Mouse (Mus musculus) gastrocnemius, adult 18-20 months (tissue): ENCODE measurements around the gene Kctd7. TPM values are rescaled to one million over a fixed set of nuclear protein-coding genes. Genes with fewer than 3 reads are reported as not detected.

Experiments
- DNase-seq: peaks from one replicate; pipeline ENCODE4 v3.0.0; 2021; ENCODE audit warnings: low spot score
- long read RNA-seq, 2 experiments: library from polyadenylated mRNA; stranded (forward); transcript quantifications; one replicate each; pipeline ENCODE4 v2.0.0; 2021
- total RNA-seq, 2 experiments: library from RNA; stranded (reverse); gene quantifications; 2 replicates each; pipeline ENCODE4 v1.2.3; 2021

Kctd7 gene
- 1 to 10 TPM; 2.6 to 3.6 TPM for total RNA-seq
- long read RNA-seq, experiment 1, full-length matches to known transcripts: 11 of 11 reads
- long read RNA-seq, experiment 1, partial matches to known transcripts: 0 of 11 reads
- long read RNA-seq, experiment 1, other reads (novel, unspliced or antisense): 0 of 11 reads
- long read RNA-seq, experiment 2, full-length matches to known transcripts: 1 of 2 reads
- long read RNA-seq, experiment 2, partial matches to known transcripts: 1 of 2 reads
- long read RNA-seq, experiment 2, other reads (novel, unspliced or antisense): 0 of 2 reads

GRCm38 (mm10) chr5:130144334-130145312 is at the start of gene Kctd7:
Gene Kctd7, plus strand, starts transcription at chr5:130144861.
- DNase-seq: peak; percentile 98

GRCm38 (mm10) chr5:130096754-130097153 is 47.9 kb upstream of the Kctd7 start:
- no peak for DNase-seq

GRCm38 (mm10) chr5:130097837-130098236 is 46.8 kb upstream of the Kctd7 start:
- DNase-seq: no peak

DNA sequence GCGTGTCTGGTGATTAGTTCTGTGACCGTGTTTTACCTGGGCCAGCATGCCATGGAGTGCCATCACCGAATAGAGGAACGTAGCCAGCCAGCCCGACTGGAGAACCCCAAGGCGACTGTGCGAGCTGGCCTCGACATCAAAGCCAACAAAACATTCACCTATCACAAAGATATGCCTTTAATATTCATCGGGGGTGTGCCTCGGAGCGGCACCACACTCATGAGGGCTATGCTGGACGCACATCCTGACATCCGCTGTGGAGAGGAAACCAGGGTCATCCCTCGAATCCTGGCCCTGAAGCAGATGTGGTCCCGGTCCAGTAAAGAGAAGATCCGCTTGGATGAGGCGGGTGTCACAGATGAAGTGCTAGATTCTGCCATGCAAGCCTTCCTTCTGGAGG is 42.9 kb upstream of the Kctd7 start:
- no peak for DNase-seq

GRCm38 (mm10) chr5:130109348-130109747 is 35.3 kb upstream of the Kctd7 start:
- DNase-seq: no peak

- no peak for DNase-seq
Measured at GRCm38 (mm10) chr5:130110632-130111464, 33.8 kb upstream of the Kctd7 start.

DNA sequence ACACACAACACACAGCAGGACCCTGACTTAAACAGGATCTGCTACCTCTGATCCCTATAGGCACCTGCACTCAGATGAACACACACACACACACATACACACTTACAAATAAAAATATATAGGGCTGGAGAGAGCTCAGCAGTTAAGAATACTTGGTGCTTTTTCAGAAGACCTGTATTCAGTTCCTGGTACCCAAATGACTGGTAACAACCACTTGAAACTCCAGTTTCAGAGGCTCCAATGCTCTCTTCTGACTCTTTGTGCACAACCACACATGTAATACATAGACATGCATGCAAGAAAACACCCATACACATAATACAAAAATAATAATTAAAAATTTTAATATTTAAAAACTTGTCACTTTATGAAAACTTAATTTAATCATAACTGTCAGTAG is 32.0 kb upstream of the Kctd7 start:
- DNase-seq: no peak

- no peak for DNase-seq
Measured at GRCm38 (mm10) chr5:130116116-130116515, 28.5 kb upstream of the Kctd7 start.

DNA sequence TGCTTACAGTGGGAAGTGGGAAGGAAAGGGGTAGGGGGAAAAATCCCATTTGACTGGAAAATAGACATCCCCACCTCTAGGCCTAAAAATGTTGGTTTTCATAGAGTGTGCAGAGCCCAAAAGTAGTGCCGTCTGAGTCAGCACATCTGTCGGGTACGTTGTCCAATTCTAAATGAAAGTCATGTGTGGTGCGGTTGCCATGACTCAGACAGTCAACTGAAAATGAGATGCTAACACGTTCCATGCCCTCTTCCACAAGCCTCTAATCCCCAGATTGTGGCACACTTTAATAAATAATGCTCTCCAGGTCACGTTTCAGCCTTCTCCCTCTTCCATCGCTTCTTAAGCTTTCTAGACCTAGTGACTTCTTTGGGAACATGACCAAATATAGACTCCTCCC is 27.8 kb upstream of the Kctd7 start:
- no peak for DNase-seq

- no peak for DNase-seq
Measured at GRCm38 (mm10) chr5:130117932-130118331, 26.7 kb upstream of the Kctd7 start.

- DNase-seq: no peak
Measured at GRCm38 (mm10) chr5:130119236-130119635, 25.4 kb upstream of the Kctd7 start.

DNA sequence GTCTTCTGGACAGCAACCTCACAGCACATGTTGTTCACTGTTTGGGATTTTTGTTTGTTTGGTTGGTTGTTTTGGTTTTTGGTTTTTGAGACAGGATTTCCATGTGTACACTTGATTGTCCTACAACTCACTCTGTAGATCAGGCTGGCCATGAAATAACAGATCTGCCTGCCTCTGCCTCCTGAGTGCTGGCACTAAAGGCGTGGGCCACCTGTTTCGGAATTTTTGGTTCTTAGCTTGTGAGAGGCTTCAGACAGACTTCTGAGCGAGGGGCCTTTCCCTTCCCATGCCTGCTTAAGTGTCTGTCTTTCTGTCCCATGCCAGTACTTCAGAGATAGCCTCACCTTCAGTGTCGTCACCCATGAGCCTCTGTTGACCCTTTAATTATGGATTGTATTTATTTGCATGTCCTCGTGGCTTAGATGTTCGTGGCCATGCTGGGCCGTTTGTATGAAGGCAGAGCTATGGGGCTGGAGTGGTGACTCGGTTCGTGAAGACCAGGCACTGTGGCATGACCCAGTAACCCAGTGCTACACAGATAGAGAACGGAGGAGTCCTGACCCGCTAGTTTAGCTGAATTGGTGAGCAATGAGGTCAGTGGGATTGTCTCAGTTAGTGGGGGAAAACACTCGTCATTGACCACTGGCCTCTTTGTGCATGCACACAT is 24.5 kb upstream of the Kctd7 start:
- no peak for DNase-seq

DNA sequence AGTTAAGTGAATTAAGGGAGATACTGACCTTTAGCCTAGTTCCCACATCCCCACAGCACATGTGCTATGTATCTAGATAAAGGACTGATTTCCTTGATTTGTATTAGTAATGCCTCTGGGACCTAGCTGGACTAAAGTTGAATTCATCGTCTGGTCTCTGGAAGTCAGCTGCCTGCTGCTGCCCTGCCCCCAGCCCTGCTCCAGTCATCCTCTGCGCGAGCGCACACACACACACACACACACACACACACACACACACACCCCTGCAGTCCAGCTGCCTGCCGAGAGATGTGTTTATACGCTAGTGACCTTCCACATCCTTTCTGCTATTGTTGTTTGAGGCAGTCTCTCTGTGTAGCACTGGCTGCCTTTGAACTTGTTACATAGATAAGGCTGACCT is 23.8 kb upstream of the Kctd7 start:
- peak; percentile 37 for DNase-seq

DNA sequence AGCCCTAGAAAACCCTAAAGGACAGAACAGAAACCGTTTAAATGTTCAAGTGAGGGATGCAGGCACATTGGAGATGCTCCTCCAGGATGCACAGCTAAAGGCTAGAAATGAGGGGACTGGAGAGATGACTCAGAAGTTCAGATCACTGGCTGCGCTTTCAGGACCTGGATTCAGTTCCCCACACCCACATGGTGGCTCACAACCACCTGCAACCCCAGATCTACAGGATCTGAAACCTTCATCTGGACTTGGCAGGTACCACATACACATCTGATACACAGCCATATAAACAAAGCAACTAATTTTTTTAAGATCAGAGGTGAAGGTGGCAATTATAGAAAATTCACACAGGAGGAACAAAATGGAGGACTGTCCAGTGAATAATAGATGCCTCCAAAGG is 22.3 kb upstream of the Kctd7 start:
- no peak for DNase-seq

DNA sequence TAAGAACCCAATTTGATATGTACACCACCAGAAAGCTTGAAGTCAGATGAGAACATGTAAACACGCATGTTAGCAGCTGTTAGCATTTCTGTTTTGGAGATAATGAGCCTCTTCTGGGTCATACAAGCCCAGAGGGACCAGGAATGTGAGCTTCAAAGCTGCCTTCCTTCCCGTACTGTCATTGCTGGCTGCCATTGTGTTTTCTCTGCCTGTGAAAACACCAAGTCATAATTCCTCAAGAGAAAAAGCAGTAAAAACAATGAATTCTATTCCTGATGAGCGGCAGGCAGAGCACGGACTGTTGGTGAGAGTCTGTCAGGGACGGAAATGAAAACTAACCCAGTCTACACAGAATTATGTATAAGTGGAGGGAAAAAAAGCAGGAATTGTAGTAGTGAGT is 20.4 kb upstream of the Kctd7 start:
- DNase-seq: no peak

GRCm38 (mm10) chr5:130128686-130129523 is 15.8 kb upstream of the Kctd7 start:
- DNase-seq: peak; percentile 42

DNA sequence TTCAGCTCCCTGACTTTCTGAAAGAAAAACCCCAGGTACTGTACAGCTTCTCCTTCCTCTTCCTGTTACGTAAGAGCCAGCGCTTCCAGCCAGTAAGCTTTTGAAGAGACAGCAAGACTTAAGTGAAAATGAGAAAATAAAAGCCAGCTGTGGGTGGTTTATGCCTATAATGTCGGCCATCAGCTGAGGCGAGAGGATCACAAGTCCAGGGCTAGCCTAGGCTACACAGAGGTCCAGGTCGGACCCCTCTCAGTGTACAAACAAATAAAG is 15.2 kb upstream of the Kctd7 start:
- DNase-seq: no peak

GRCm38 (mm10) chr5:130136597-130136996 is 8.1 kb upstream of the Kctd7 start:
- DNase-seq: no peak

- DNase-seq: peak; percentile 83
Measured at GRCm38 (mm10) chr5:130139393-130139792, 5.3 kb upstream of the Kctd7 start.

GRCm38 (mm10) chr5:130141138-130141537 is 3.5 kb upstream of the Kctd7 start:
- DNase-seq: no peak

- DNase-seq: no peak
Measured at GRCm38 (mm10) chr5:130142041-130142440, 2.6 kb upstream of the Kctd7 start.
